Mouse (Mus musculus) MEL (cell line): Measurements from ENCODE around the gene Prpf18. TPM values are rescaled to one million over a fixed set of nuclear protein-coding genes. Genes with fewer than 3 reads are reported as not detected.

ENCODE experiments used
- DNase-seq: peaks from one replicate; pipeline ENCODE4 v3.0.0; 2011; ENCODE audit warnings: low read depth, low spot score
- H3K27ac ChIP-seq: 2 replicates; pipeline ENCODE4 v1.5.1; 2012; ENCODE audit warnings: low read depth, mild to moderate bottlenecking, control low read depth, low read length, moderate library complexity; ENCODE audit not compliant: control insufficient read depth
- H3K27me3 ChIP-seq, 2 experiments: fragments of 150-350 bp in 1 of 2; sonication (generic) in 1 of 2; 2 replicates each; pipeline ENCODE4 v1.6.1; 2012; ENCODE audit warnings: low read length in 2 of 2, mild to moderate bottlenecking in 2 of 2, improper control_type of control experiment in 1 of 2, moderate library complexity in 1 of 2; ENCODE audit not compliant: insufficient read depth in 2 of 2, control insufficient read depth in 1 of 2
- H3K36me3 ChIP-seq, 2 experiments: 2 replicates each; pipeline ENCODE4 v1.6.1; 2012 to 2014; ENCODE audit warnings: low read length in 2 of 2, improper control_type of control experiment in 1 of 2, inconsistent platforms in 1 of 2, mild to moderate bottlenecking in 1 of 2; ENCODE audit not compliant: insufficient read depth in 2 of 2, control insufficient read depth in 1 of 2
- H3K4me1 ChIP-seq, 2 experiments: fragments of 150-350 bp in 1 of 2; sonication (generic) in 1 of 2; 2 replicates each; pipeline ENCODE4 v1.6.1; 2012; ENCODE audit warnings: low read length in 2 of 2, improper control_type of control experiment in 1 of 2, mild to moderate bottlenecking in 1 of 2; ENCODE audit not compliant: insufficient read depth in 2 of 2, control insufficient read depth in 1 of 2
- H3K4me3 ChIP-seq, 2 experiments: fragments of 150-350 bp in 1 of 2; sonication (generic) in 1 of 2; 2 replicates each; pipeline ENCODE4 v1.5.1; 2012; ENCODE audit warnings: low read depth in 2 of 2, low read length in 2 of 2, mild to moderate bottlenecking in 2 of 2, moderate library complexity in 2 of 2, control low read depth in 1 of 2, improper control_type of control experiment in 1 of 2; ENCODE audit not compliant: control insufficient read depth in 1 of 2, insufficient read depth in 1 of 2
- H3K79me2 ChIP-seq: 2 replicates; pipeline ENCODE4 v1.6.1; 2012; ENCODE audit warnings: mild to moderate bottlenecking, low read length, moderate library complexity; ENCODE audit not compliant: control insufficient read depth, poor library complexity, insufficient read depth
- H3K9ac ChIP-seq: 2 replicates; pipeline ENCODE4 v1.6.1; 2012; ENCODE audit warnings: low read depth, mild to moderate bottlenecking, control low read depth, low read length, moderate library complexity; ENCODE audit not compliant: control insufficient read depth, poor library complexity, severe bottlenecking
- H3K9me3 ChIP-seq: fragments of 150-350 bp; sonication (generic); replicated peaks from 2 replicates; pipeline ENCODE4 v1.6.1; 2012; ENCODE audit warnings: mild to moderate bottlenecking, low read length, improper control_type of control experiment, moderate library complexity; ENCODE audit not compliant: insufficient read depth
- BHLHE40 ChIP-seq: IDR thresholded peaks from 2 replicates; pipeline ENCODE4 v1.6.1; 2012; ENCODE audit warnings: low read depth, mild to moderate bottlenecking, inconsistent platforms, low read length, improper control_type of control experiment, borderline replicate concordance
- CHD1 ChIP-seq: IDR thresholded peaks from 2 replicates; pipeline ENCODE4 v1.6.1; 2012; ENCODE audit warnings: low read depth, mild to moderate bottlenecking, inconsistent platforms, low read length, improper control_type of control experiment
- E2F4 ChIP-seq: IDR thresholded peaks from 2 replicates; pipeline ENCODE4 v1.6.1; 2011; ENCODE audit warnings: low read depth, low read length, improper control_type of control experiment, borderline replicate concordance
- ELF1 ChIP-seq: IDR thresholded peaks from 2 replicates; pipeline ENCODE4 v1.6.1; 2014; ENCODE audit warnings: low read depth, mild to moderate bottlenecking, inconsistent platforms, low read length, improper control_type of control experiment, moderate library complexity
- EP300 ChIP-seq, 2 experiments: IDR thresholded peaks; 2 replicates each; pipeline ENCODE4 v1.6.1; 2011; ENCODE audit warnings: improper control_type of control experiment in 2 of 2, low read length in 2 of 2, low read depth in 1 of 2, mild to moderate bottlenecking in 1 of 2
- HCFC1 ChIP-seq: IDR thresholded peaks from 2 replicates; pipeline ENCODE4 v1.6.1; 2012; ENCODE audit warnings: low read depth, mild to moderate bottlenecking, inconsistent platforms, low read length, improper control_type of control experiment, moderate library complexity
- KAT2A ChIP-seq: conservative IDR thresholded peaks from 2 replicates; pipeline ENCODE4 v1.6.1; 2012; ENCODE audit warnings: low read depth, low read length, improper control_type of control experiment, inconsistent platforms
- MAFK ChIP-seq: IDR thresholded peaks from 2 replicates; pipeline ENCODE4 v1.6.1; 2011; ENCODE audit warnings: low read depth, mild to moderate bottlenecking, low read length, improper control_type of control experiment, borderline replicate concordance
- MAX ChIP-seq: IDR thresholded peaks from 2 replicates; pipeline ENCODE4 v1.6.1; 2011; ENCODE audit warnings: low read length, improper control_type of control experiment
- MXI1 ChIP-seq: IDR thresholded peaks from 2 replicates; pipeline ENCODE4 v1.6.1; 2011; ENCODE audit warnings: mild to moderate bottlenecking, low read depth, low read length, improper control_type of control experiment
- MYC ChIP-seq: IDR thresholded peaks from 2 replicates; pipeline ENCODE4 v1.6.1; 2011; ENCODE audit warnings: low read depth, mild to moderate bottlenecking, low read length, improper control_type of control experiment, moderate library complexity
- NELFE ChIP-seq: IDR thresholded peaks from 2 replicates; pipeline ENCODE4 v1.6.1; 2011; ENCODE audit warnings: low read depth, low read length, improper control_type of control experiment
- RAD21 ChIP-seq: IDR thresholded peaks from 2 replicates; pipeline ENCODE4 v1.6.1; 2011; ENCODE audit warnings: mild to moderate bottlenecking, low read depth, low read length, improper control_type of control experiment
- RCOR1 ChIP-seq: IDR thresholded peaks from 2 replicates; pipeline ENCODE4 v1.6.1; 2012; ENCODE audit warnings: low read depth, mild to moderate bottlenecking, inconsistent platforms, low read length, improper control_type of control experiment
- SIN3A ChIP-seq: IDR thresholded peaks from 2 replicates; pipeline ENCODE4 v1.6.1; 2012; ENCODE audit warnings: low read length, improper control_type of control experiment, inconsistent platforms
- SMC3 ChIP-seq: IDR thresholded peaks from 2 replicates; pipeline ENCODE4 v1.6.1; 2011; ENCODE audit warnings: low read depth, low read length, improper control_type of control experiment
- TAL1 ChIP-seq: IDR thresholded peaks from 2 replicates; pipeline ENCODE4 v1.6.1; 2012; ENCODE audit warnings: mild to moderate bottlenecking, inconsistent platforms, low read length, moderate library complexity, mixed read lengths
- TBP ChIP-seq: IDR thresholded peaks from 2 replicates; pipeline ENCODE4 v1.8.0; 2011; ENCODE audit warnings: low read depth, low read length, improper control_type of control experiment
- TCF12 ChIP-seq: IDR thresholded peaks from 2 replicates; pipeline ENCODE4 v1.6.1; 2014; ENCODE audit warnings: low read depth, mild to moderate bottlenecking, inconsistent platforms, low read length, improper control_type of control experiment, moderate library complexity
- USF2 ChIP-seq, 2 experiments: IDR thresholded peaks; 2 replicates each; pipeline ENCODE4 v1.6.1; 2011 to 2012; ENCODE audit warnings: improper control_type of control experiment in 2 of 2, low read length in 2 of 2, borderline replicate concordance in 1 of 2, inconsistent platforms in 1 of 2, low read depth in 1 of 2, mild to moderate bottlenecking in 1 of 2; ENCODE audit not compliant: insufficient read depth in 1 of 2
- ZKSCAN1 ChIP-seq: IDR thresholded peaks from 2 replicates; pipeline ENCODE4 v1.6.1; 2012; ENCODE audit warnings: low read depth, mild to moderate bottlenecking, inconsistent platforms, low read length, improper control_type of control experiment, moderate library complexity
- ZMIZ1 ChIP-seq: IDR thresholded peaks from 2 replicates; pipeline ENCODE4 v1.6.1; 2012; ENCODE audit warnings: low read depth, mild to moderate bottlenecking, inconsistent platforms, low read length, improper control_type of control experiment, moderate library complexity
- polyA plus RNA-seq, 2 experiments: library from polyadenylated mRNA; stranded (reverse) in 1 of 2; unstranded in 1 of 2; fragments of >175 nt in 1 of 2; fragments of >200 nt in 1 of 2; gene quantifications; 2 replicates each; pipeline versions ENCODE4 v1.2.1 to v1.2.4; 2012; ENCODE audit warnings: low replicate concordance in 2 of 2, low read depth in 1 of 2; ENCODE audit not compliant: insufficient read length in 2 of 2, insufficient read depth in 1 of 2, missing spikeins in 1 of 2
- total RNA-seq: library from RNA; depleted of rRNA; stranded (reverse); fragments of 300-350 nt; gene quantifications from 2 replicates; pipeline ENCODE4 v1.2.3, GENCODE M21; 2012

Prpf18 gene
- total and polyA plus RNA-seq, 3 experiments: 26.3 to 31.2 TPM; not detected in 1

GRCm38 (mm10) chr2:4669701-4670100 is 17.8 kb upstream of the Prpf18 start:
- Histone ChIP-seq H3K36me3 (no peaks in the 10 kb centered on the region), H3K9ac (no peak overlapping the region), H3K27ac (no peak overlapping the region), H3K9me3 (no peaks in the 10 kb centered on the region), H3K4me3 (no peak overlapping the region), H3K27me3 (peaks cover 0 to 13% of the 10 kb centered on the region in 2 experiments; a peak in 3 of 4 replicates), H3K79me2 (no peaks in the 10 kb centered on the region), H3K4me1 (no peaks in the 10 kb centered on the region)
- TF ChIP-seq EP300 (IDR thresholded peaks at IDR 0.05; ENCODE audit: low read depth in 1 of 2, low read length in 2 of 2) (no peak), RAD21 (no peak), MXI1 (no peak), ELF1 (no peak), ZMIZ1 (no peak), NELFE (no peak), E2F4 (no peak), ZKSCAN1 (no peak), HCFC1 (no peak), MYC (no peak), TCF12 (no peak), SIN3A (no peak), MAX (no peak), RCOR1 (no peak), USF2 (IDR thresholded peaks at IDR 0.05; ENCODE audit: borderline replicate concordance in 1 of 2, insufficient read depth in 1 of 2, low read depth in 1 of 2, low read length in 2 of 2) (no peak), BHLHE40 (no peak), MAFK (no peak)
- DNase-seq: no peak

- H3K27ac ChIP-seq: no peak overlapping the region
- TF ChIP-seq TBP: no peak
- TF ChIP-seq TAL1: no peak
- no peak for TF ChIP-seq TCF12
- no peak for TF ChIP-seq CHD1
- TF ChIP-seq KAT2A: no peak
- no peak for TF ChIP-seq RCOR1
- no peak for TF ChIP-seq NELFE
- no peak for TF ChIP-seq SMC3
- DNase-seq: no peak
Measured at GRCm38 (mm10) chr2:4668626-4669025, 16.7 kb upstream of the Prpf18 start.

More at GRCm38 (mm10) chr2:4668626-4669025, 16.7 kb upstream of the Prpf18 start:
- no peaks in the 10 kb centered on the region for H3K79me2 ChIP-seq
- no peaks in the 10 kb centered on the region for H3K9me3 ChIP-seq
- H3K4me1 ChIP-seq: no peaks in the 10 kb centered on the region
- no peak overlapping the region for H3K4me3 ChIP-seq
- H3K27me3 ChIP-seq: peaks cover 0 to 13% of the 10 kb centered on the region in 2 experiments; a peak in 3 of 4 replicates
- H3K36me3 ChIP-seq: no peaks in the 10 kb centered on the region
- H3K9ac ChIP-seq: no peak overlapping the region
